Mouse (Mus musculus): ENCODE data around the gene Manf. TPM values are rescaled to one million over a fixed set of nuclear protein-coding genes. Genes with fewer than 3 reads are reported as not detected.

Gene Manf
- polyA plus RNA-seq, 2 experiments: 110 to 268 TPM

GRCm38 (mm10) chr9:106821050-106821617 is 70.6 kb downstream of the Manf start:
- H3K4me1 ChIP-seq (ENCODE audit: control insufficient read depth, insufficient read depth, low read length): 0 out of 2 replicates have a peak, but pooled peaks cover 3% of the 10 kb centered on the region
- no peak overlapping the region for H3K27ac ChIP-seq (replicated peaks; ENCODE audit: low read depth, low read length)
- H3K36me3 ChIP-seq (ENCODE audit: control insufficient read depth, insufficient read depth, low read length): no peaks in the 10 kb centered on the region
- peak overlapping the region; percentile 48 for H3K4me2 ChIP-seq (replicated peaks; ENCODE audit: low read depth, low read length, severe bottlenecking)
- TF ChIP-seq POLR2A (IDR thresholded peaks at IDR 0.05; ENCODE audit: borderline replicate concordance, extremely low read depth, insufficient read depth, insufficient read length): no peak
- H3K9ac ChIP-seq (ENCODE audit: low read depth, low read length, severe bottlenecking): peak overlapping the region; percentile 40; the same call in 1 of the 2 replicates
- WGBS: 51% methylated on average over 15 of the region's 15 CpGs
- H3K4me3 ChIP-seq (replicated peaks; ENCODE audit: low read length): peak overlapping the region; percentile 97
- DNase-seq (ENCODE audit: low spot score): peak; percentile 9
- ATAC-seq (ENCODE audit: low FRiP score, low read depth): no peak
- no peaks in the 10 kb centered on the region for H3K27me3 ChIP-seq (ENCODE audit: control insufficient read depth, insufficient read depth, low read length)
- H3K9me3 ChIP-seq (ENCODE audit: control insufficient read depth, low read length): no peaks in the 10 kb centered on the region

- H3K9ac ChIP-seq (ENCODE audit: low read depth, low read length, severe bottlenecking): no peak overlapping the region
- TF ChIP-seq POLR2A (IDR thresholded peaks at IDR 0.05; ENCODE audit: borderline replicate concordance, extremely low read depth, insufficient read depth, insufficient read length): no peak
- no peak overlapping the region for H3K4me2 ChIP-seq (replicated peaks; ENCODE audit: low read depth, low read length, severe bottlenecking)
- 0 out of 2 replicates have a peak, but pooled peaks cover 3% of the 10 kb centered on the region for H3K4me1 ChIP-seq (ENCODE audit: control insufficient read depth, insufficient read depth, low read length)
- no peaks in the 10 kb centered on the region for H3K27me3 ChIP-seq (ENCODE audit: control insufficient read depth, insufficient read depth, low read length)
- H3K36me3 ChIP-seq (ENCODE audit: control insufficient read depth, insufficient read depth, low read length): no peaks in the 10 kb centered on the region
- no peak overlapping the region for H3K27ac ChIP-seq (replicated peaks; ENCODE audit: low read depth, low read length)
- 92% methylated on average over 1 of the region's 1 CpGs for WGBS
- no peak for DNase-seq (ENCODE audit: low spot score)
- H3K4me3 ChIP-seq (replicated peaks; ENCODE audit: low read length): no peak overlapping the region
- no peaks in the 10 kb centered on the region for H3K9me3 ChIP-seq (ENCODE audit: control insufficient read depth, low read length)
- no peak for ATAC-seq (ENCODE audit: low FRiP score, low read depth)
Measured at GRCm38 (mm10) chr9:106819201-106819600, 72.6 kb downstream of the Manf start.

- no peaks in the 10 kb centered on the region for H3K9me3 ChIP-seq (ENCODE audit: control insufficient read depth, low read length)
- H3K36me3 ChIP-seq (ENCODE audit: control insufficient read depth, insufficient read depth, low read length): no peaks in the 10 kb centered on the region
- no peak for TF ChIP-seq POLR2A (IDR thresholded peaks at IDR 0.05; ENCODE audit: borderline replicate concordance, extremely low read depth, insufficient read depth, insufficient read length)
- ATAC-seq (ENCODE audit: low FRiP score, low read depth) (no peak), DNase-seq (ENCODE audit: low spot score) (no peak)
- 77% methylated on average over 6 of the region's 6 CpGs for WGBS
- no peaks in the 10 kb centered on the region for H3K27me3 ChIP-seq (ENCODE audit: control insufficient read depth, insufficient read depth, low read length)
- 0 out of 2 replicates have a peak, but pooled peaks cover 3% of the 10 kb centered on the region for H3K4me1 ChIP-seq (ENCODE audit: control insufficient read depth, insufficient read depth, low read length)
- H3K4me2 ChIP-seq (replicated peaks; ENCODE audit: low read depth, low read length, severe bottlenecking): no peak overlapping the region
- no peak overlapping the region for H3K4me3 ChIP-seq (replicated peaks; ENCODE audit: low read length)
- no peak overlapping the region for H3K9ac ChIP-seq (ENCODE audit: low read depth, low read length, severe bottlenecking)
- no peak overlapping the region for H3K27ac ChIP-seq (replicated peaks; ENCODE audit: low read depth, low read length)
Measured at GRCm38 (mm10) chr9:106818191-106818590, 73.6 kb downstream of the Manf start.

- no peak overlapping the region for H3K4me2 ChIP-seq (replicated peaks; ENCODE audit: low read depth, low read length, severe bottlenecking)
- H3K9ac ChIP-seq (ENCODE audit: low read depth, low read length, severe bottlenecking): no peak overlapping the region
- no peak overlapping the region for H3K4me3 ChIP-seq (replicated peaks; ENCODE audit: low read length)
- WGBS: 60% methylated on average over 4 of the region's 4 CpGs
- no peaks in the 10 kb centered on the region for H3K36me3 ChIP-seq (ENCODE audit: control insufficient read depth, insufficient read depth, low read length)
- DNase-seq (ENCODE audit: low spot score) (no peak), ATAC-seq (ENCODE audit: low FRiP score, low read depth) (no peak)
- H3K27me3 ChIP-seq (ENCODE audit: control insufficient read depth, insufficient read depth, low read length): no peaks in the 10 kb centered on the region
- no peaks in the 10 kb centered on the region; the same call in 1 of the 2 replicates for H3K9me3 ChIP-seq (ENCODE audit: control insufficient read depth, low read length)
- TF ChIP-seq POLR2A (IDR thresholded peaks at IDR 0.05; ENCODE audit: borderline replicate concordance, extremely low read depth, insufficient read depth, insufficient read length): no peak
- no peak overlapping the region for H3K27ac ChIP-seq (replicated peaks; ENCODE audit: low read depth, low read length)
- no peaks in the 10 kb centered on the region for H3K4me1 ChIP-seq (ENCODE audit: control insufficient read depth, insufficient read depth, low read length)
Measured at GRCm38 (mm10) chr9:106806503-106806902, 85.3 kb downstream of the Manf start.

- 68% methylated on average over 6 of the region's 6 CpGs for whole genome bisulfite sequencing
- Histone ChIP-seq H3K9me3 (ENCODE audit: control insufficient read depth, low read length) (no peaks in the 10 kb centered on the region), H3K4me2 (replicated peaks; ENCODE audit: low read depth, low read length, severe bottlenecking) (no peak overlapping the region), H3K4me3 (replicated peaks; ENCODE audit: low read length) (no peak overlapping the region), H3K36me3 (ENCODE audit: control insufficient read depth, insufficient read depth, low read length) (no peaks in the 10 kb centered on the region), H3K27me3 (ENCODE audit: control insufficient read depth, insufficient read depth, low read length) (no peaks in the 10 kb centered on the region), H3K4me1 (ENCODE audit: control insufficient read depth, insufficient read depth, low read length) (peaks cover 11% of the 10 kb centered on the region), H3K27ac (replicated peaks; ENCODE audit: low read depth, low read length) (no peak overlapping the region), H3K9ac (ENCODE audit: low read depth, low read length, severe bottlenecking) (no peak overlapping the region)
- DNase-seq (ENCODE audit: low spot score) (no peak), ATAC-seq (ENCODE audit: low FRiP score, low read depth) (no peak)
- TF ChIP-seq POLR2A (IDR thresholded peaks at IDR 0.05; ENCODE audit: borderline replicate concordance, extremely low read depth, insufficient read depth, insufficient read length): no peak
Measured at GRCm38 (mm10) chr9:106790831-106791230, 100.9 kb downstream of the Manf start.
